ENCODE assay signal across 7 mouse cellular contexts in the genomic region with DNA sequence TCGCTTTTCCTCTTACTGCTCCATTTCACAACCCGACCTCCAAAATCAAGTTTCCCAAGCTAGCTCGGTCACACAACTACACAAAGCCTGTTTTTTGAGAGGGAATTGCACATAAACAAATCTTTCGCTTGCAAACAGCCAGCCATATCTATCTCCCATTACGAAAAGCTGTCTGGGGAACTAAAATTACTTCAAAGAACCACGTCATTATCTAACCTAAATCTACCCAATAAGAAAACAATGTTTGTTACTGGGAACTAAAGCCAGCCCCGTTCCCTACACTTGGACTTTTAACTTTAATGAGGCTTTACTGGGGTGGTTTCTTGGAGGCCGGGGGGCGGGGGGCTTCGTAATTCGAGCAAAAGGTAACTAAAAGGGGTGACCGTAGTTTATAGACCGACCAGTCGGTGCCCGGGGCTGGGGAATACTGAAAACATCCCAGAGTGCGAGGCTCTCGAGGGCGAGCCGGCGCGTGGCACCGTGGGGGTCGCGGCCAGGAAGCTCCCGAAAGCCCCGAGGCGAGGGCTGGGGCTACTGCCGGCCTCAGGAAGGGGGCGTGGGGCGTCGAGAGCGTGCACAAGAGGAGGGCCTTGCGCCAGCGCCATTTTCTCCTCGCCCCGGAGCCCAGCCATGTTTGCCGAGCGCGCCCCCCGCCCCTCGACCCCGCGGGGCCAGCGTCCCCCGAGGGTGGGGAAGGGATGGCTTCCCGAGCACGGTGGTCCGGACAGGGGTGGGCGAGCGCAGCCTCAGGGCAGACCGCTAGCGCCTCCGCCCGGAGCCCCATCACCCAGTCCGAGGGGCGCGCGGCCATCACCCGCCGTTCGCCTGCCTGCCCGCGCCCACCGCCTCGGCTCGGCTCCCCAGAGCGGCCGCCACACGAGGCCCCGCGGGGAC. TPM values are rescaled to one million over a fixed set of nuclear protein-coding genes. Genes with fewer than 3 reads are reported as not detected.
DNase-seq lines count a peak whose midpoint lies in the region; ATAC-seq and TF ChIP-seq lines count a peak whose summit lies in the region.

No protein-coding gene starts in this region.

- peak; percentile 84 for ATAC-seq in heart, embryonic 16.5 days (replicated peaks; ENCODE audit: extremely low read depth, insufficient read depth, low FRiP score)
- ATAC-seq in megakaryocyte-erythroid progenitor cell, adult 5-6 weeks (replicated peaks; ENCODE audit: low FRiP score, low TSS enrichment, poor library complexity, severe bottlenecking) = peak; percentile 74

- H3K4me1 ChIP-seq in embryonic fibroblast, embryonic 13.5 days (ENCODE audit: control insufficient read depth, insufficient read depth, low read length) = peaks cover 2% of the 10 kb centered on the region; the same call in 1 of the 2 replicates
- peaks cover 13% of the 10 kb centered on the region for H3K4me1 ChIP-seq in heart, embryonic 16.5 days (ENCODE audit: control insufficient read depth, insufficient read depth, low read length)
- peaks cover 3% of the 10 kb centered on the region; the same call in 1 of the 2 replicates for H3K4me1 ChIP-seq in spleen, adult 2 months (ENCODE audit: control insufficient read depth, insufficient read depth, insufficient read length)

- 1% methylated on average over 61 of the region's 71 CpGs for WGBS in heart, embryonic 16.5 days
- WGBS in spleen, adult 2 months = under 1% methylated on average over 69 of the region's 71 CpGs

- TF ChIP-seq CTCF in embryonic fibroblast, embryonic 13.5 days (IDR thresholded peaks at IDR 0.05; ENCODE audit: borderline replicate concordance, insufficient read depth, low read length) = no peak
- TF ChIP-seq CTCF in spleen, adult 2 months (IDR thresholded peaks at IDR 0.05; ENCODE audit: extremely low read depth, insufficient read depth, insufficient read length, insufficient replicate concordance) = no peak

- no peak overlapping the region for H3K27ac ChIP-seq in embryonic fibroblast, embryonic 13.5 days (ENCODE audit: insufficient read depth, low read length)
- peak overlapping the region; percentile 91 for H3K27ac ChIP-seq in heart, embryonic 16.5 days (ENCODE audit: low read length)
- H3K27ac ChIP-seq in spleen, adult 2 months (ENCODE audit: insufficient read depth, low read length) = peak overlapping the region; percentile 91

- peak overlapping the region; percentile 97 for H3K9ac ChIP-seq in heart, embryonic 16.5 days (ENCODE audit: low read length)

- H3K4me2 ChIP-seq in heart, embryonic 16.5 days (ENCODE audit: low read depth, low read length) = peak overlapping the region; percentile 90

- no peak for TF ChIP-seq POLR2A in embryonic fibroblast, embryonic 13.5 days (IDR thresholded peaks at IDR 0.05; ENCODE audit: low read depth, low read length)
- TF ChIP-seq POLR2A in spleen, adult 2 months (IDR thresholded peaks at IDR 0.05; ENCODE audit: low read depth, low read length) = no peak

- H3K9me3 ChIP-seq in heart, embryonic 16.5 days (replicated peaks; ENCODE audit: control insufficient read depth, low read length) = no peaks in the 10 kb centered on the region

- H3K36me3 ChIP-seq in heart, embryonic 16.5 days (ENCODE audit: control insufficient read depth, insufficient read depth) = peaks cover 11% of the 10 kb centered on the region
- peaks cover 10% of the 10 kb centered on the region for H3K36me3 ChIP-seq in spleen, adult 2 months (ENCODE audit: control insufficient read depth, insufficient read depth, low read length)

- peak; percentile 74 for DNase-seq in ES-CJ7 (ENCODE audit: low read depth, low spot score)
- peak; percentile 84 for DNase-seq in adrenal gland, postnatal 14 days
- peak; percentile 65 to 79 for DNase-seq in kidney, postnatal 25 days
- DNase-seq in spleen, adult 2 months (ENCODE audit: low read depth in 1 of 2, low spot score in 2 of 2) = peak in 1 of 2 experiments; percentile 57

- no peaks in the 10 kb centered on the region for H3K27me3 ChIP-seq in heart, embryonic 16.5 days (ENCODE audit: control insufficient read depth, insufficient read depth, low read length)
- H3K27me3 ChIP-seq in spleen, adult 2 months (ENCODE audit: control insufficient read depth, insufficient read depth, low read length) = no peaks in the 10 kb centered on the region

- peak overlapping the region; percentile 94 for H3K4me3 ChIP-seq in embryonic fibroblast, embryonic 13.5 days (ENCODE audit: insufficient read depth, low read length)
- H3K4me3 ChIP-seq in heart, embryonic 16.5 days (ENCODE audit: low read length) = peak overlapping the region; percentile 99
- peak overlapping the region; percentile 96 for H3K4me3 ChIP-seq in spleen, adult 2 months (ENCODE audit: extremely low read depth, insufficient read depth, insufficient read length)

RNA-seq across cellular contexts. Expression of gene Sub1, which starts 1.6 kb away (rescaled TPM):
- 251 and 264 TPM in 2 replicates for total RNA-seq in adrenal gland, postnatal 14 days (2021)
- polyA plus RNA-seq in embryonic fibroblast, embryonic 13.5 days (2011; ENCODE audit: insufficient read length, low read depth, missing spikeins) = 170 and 174 TPM in 2 replicates
- polyA plus RNA-seq in heart, embryonic 16.5 days (2015; fragmentation: Nextera tagmentation; extraction: Ambion mirVana) = 403 and 491 TPM in 2 replicates
- 341 and 370 TPM in 2 replicates for total RNA-seq in megakaryocyte-erythroid progenitor cell, adult 5-6 weeks (2014; fragmentation: Nextera tagmentation)
- total RNA-seq in megakaryocyte-erythroid progenitor cell, adult 5-6 weeks (2017) = 614 and 656 TPM in 2 replicates
- 2.4 and 2.9 TPM in 2 replicates for polyA plus RNA-seq in spleen, adult 2 months (2012; rRNA removed)

Comparison
In these comparisons a context has a peak if more than half of its experiments do, and no peak if none do; other contexts are left out.
1. RNA of gene Sub1, which starts 1.6 kb away (polyA plus RNA-seq): 403 to 491 TPM in heart, embryonic 16.5 days and 170 to 174 TPM in embryonic fibroblast, embryonic 13.5 days; 2.4 to 2.9 TPM in spleen, adult 2 months; every median in the first group is over 10 times any median in the second.
2. Peak in every context shown above with its lines, with median percentiles within 50 percentile points of each other: H3K4me3 ChIP-seq.